Mouse (Mus musculus) heart, adult 9 months (tissue): ENCODE data around the gene Ctso.

Source experiments
- DNase-seq, 2 experiments: peaks; one replicate each; pipeline ENCODE4 v3.0.0; 2022; ENCODE audit warnings: low spot score in 2 of 2

Gene Ctso

DNA sequence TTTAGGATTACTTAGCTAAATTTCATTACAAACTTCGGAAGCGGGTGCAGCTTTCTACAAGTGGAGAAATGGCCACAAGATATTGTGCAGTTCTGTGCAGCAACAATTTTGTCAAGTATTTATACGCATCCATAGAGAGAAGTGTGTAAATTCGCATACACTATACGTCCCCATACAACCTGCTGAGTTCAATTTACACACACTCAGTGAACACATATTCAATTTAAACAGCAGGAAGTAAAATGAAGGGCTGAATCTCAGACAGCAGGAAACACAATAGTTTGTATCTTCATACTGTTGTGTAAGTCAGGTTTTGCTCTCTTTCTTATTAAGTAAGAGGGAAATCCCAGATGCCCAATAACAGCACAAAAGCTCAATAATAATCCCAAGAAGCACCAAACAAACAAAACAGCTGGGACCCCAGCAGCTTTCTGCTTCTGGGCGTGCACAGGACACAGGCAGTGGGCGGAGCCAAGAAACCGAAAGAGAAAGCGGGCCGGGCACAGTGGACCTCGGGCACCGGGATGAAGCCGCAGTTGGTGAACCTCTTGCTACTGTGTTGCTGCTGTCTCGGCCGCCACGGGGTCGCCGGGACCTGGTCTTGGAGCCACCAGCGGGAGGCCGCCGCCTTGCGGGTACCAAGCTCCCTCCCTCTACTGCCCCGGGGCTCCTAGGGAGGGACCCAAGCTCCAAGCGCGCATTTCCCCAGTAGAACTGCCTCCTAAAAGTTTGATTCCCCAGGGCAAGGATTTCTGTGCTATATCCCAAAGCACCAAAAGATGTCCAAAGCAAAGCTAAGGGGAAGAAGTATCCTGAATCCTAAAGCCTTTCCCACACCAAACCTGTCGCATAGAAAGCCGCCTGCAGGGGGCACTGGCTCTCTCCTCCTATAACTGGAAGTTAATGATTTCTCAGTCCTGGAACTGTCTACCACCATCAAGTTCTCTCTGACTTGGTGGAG lies at the start of gene Ctso:
Gene Ctso, plus strand, starts transcription at position 461 of the 961 bp plus-strand sequence.
- peak; percentile 88 to 91 for DNase-seq

DNA sequence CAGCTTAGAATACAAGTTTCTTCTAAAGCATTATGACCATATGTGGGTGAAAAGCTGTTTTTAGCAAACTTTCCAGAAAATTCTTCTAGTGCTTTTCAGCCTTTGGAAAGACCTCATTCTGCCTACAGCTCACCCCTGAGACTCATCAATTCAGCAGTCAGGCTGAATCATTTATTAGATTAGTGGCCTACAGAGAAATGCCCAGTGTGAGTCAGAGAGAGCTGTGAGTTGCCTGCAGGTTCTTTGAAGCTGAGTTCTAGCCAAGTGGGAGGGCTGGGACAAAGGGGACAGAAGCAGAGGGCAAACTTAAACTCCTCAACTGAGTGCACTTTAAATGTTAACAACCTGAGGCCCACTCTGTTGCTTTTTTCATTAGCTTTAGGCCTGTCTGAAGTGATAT lies 48.5 kb upstream of the Ctso start:
- no peak for DNase-seq

DNA sequence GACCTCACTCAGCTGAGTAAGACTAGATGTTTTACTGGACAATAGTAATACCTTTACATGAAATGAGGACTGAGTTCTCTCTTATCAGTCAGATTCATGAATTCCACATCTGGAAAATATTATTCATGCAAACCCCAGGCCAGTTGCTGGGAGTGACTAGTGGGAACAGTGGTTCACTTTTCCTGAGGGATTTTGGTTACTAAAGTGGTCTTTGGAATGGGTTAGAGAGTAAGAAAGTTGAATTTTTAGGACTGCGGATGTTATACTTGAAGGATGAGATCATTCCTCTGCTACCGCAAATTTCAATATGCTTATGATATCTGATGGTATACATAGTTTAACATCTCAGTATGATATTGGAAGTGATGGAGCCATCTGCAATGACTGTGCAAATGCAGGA lies 46.8 kb upstream of the Ctso start:
- DNase-seq, result no peak

DNA sequence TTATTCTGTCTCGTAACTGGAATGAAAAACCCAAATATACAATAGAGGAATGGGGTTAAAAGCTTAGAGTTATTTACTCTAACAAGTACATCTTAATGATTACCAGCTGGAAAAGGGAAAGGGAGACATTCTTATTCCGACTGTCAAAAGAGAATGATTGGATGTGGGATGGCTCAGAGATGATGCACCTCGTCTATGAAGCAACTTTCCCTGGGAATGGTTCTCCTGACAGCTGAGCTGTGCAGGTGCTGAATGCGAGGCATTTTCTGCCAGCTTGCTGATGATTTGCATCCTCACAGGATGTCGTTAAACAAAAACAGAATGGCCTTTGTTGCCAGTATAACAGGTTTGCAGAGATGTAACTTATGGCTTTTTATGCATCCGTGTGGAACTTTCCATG lies 43.3 kb upstream of the Ctso start:
- DNase-seq, result no peak

DNA sequence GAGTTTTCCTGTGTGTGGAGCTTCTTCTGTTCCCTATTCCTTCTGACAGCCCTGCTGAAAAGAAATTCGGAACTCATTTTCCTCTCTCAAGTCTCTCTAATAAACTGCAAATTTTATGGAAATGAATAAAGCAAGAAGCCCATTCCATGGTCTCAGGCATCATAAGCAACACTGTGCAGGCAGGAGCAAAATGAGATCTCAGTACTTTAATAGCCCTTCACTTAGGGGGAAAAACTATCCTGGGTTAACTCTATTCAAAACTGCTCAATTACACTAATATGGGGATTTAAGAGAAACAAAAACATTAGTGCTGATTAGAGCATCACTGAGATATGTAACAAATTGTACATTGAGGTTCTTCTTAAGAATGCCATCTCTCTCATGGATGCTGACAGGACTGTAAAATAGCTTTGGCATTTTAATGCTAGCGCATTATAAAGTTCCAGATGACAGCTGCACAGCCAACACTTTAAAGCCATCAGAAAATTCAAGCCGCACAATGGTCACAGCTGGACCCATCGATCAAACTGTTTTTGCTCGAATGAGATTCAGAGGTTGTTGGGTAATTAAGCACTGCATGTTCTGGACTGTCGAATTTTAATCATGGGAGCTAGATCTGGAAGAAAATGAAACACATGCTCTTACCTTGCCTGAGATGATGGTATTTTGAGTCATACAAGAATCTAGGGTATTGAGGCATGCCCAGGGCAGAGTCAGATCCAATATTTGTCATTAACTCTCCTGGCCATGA lies 21.9 kb upstream of the Ctso start:
- no peak for DNase-seq

DNA sequence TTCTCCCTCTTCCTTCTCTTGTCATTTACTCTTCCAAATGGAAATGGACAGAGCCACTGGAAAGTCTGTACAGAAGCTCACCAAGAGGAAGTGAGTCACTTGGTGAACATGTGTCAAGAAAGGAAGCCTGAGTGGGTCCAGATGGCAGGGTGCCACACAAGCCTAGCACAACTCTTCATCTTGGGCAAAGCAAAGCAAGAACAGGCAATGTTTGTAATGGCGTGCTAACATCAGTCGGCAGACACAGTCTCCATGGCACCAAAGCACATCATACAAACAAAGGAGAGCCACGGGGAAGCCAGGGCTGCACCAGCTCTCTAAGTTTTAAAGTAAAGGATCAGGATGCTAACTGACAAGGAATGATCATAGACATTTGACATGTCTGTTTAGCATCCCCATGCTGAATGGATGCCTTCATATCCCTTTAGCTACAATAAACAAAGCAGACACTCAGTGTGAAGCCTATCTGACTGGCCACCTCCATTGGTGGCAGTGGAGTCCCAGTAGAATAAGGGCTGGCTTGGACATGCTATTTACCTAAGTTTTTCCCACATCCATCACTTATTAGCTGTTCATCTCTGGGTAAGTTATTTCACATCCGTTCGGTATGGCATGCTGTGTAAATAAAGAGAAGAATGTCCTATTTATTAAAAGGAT lies 16.2 kb upstream of the Ctso start:
- DNase-seq, result peak; percentile 31 to 48

DNA sequence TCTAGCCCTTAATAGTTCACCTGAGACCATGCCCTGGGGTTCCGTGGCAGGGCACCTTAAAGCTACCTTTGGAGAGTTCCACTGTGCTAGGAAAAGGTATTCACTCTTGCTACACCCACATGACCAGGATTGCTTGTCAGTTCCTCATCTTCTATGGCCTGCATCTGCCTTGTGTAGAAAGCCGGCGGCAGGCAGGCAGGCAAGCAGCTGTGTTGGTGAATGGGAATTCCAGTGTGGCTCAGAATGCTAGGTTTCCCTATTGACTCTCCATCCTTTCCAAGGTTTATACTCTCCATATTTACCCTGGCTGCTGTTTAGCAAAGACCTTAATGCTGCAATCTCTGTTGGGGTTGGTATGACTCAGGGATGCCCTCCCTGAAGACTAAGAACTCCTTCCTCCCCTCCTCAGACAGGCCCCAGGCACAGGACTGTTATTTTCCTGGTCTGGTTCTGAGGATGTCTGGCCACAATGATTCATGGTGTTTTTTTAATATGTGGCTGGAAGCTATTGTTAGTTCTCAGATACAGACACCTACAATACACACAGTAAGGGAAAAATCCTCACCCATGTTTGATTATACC lies 15.0 kb upstream of the Ctso start:
- DNase-seq, result no peak

DNA sequence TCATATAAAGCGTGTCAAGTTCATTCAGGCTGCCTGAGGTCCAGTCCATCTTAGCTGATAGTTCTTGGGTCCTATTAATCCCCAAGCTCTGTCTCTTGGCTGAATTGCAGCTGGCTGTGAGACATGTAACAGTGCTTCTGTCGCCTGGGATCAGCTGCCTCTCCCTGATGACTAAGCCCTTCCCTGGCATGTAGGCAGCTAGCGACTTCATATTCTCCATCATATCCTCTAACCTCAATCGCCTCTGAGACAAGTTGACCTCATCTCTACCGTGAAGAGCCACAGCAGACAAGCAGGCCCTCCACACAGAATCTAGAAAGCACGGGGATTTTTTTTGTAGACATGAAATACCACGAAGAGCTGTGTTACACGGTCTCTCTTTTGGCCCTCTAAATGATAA lies 14.2 kb upstream of the Ctso start:
- peak; percentile 14 to 17 for DNase-seq

DNA sequence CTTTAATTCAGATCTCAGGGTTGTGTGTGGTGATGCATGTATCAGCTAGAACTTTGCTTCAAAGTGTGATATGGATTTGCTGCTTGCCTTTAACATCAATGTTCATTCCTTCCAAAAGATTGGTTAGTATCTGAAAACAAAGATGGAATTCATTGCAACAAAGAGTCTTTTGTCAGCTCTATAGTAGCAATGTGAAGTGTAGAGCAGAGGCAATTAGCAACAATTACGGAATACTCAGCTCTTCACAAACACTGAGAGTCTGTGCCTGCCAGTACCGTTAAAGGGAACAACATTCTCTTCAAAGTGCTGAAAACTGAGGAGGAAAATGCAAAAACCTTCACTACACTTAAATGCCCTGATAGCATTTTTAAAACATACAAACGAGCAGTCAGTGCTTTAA lies 12.7 kb upstream of the Ctso start:
- no peak for DNase-seq

DNA sequence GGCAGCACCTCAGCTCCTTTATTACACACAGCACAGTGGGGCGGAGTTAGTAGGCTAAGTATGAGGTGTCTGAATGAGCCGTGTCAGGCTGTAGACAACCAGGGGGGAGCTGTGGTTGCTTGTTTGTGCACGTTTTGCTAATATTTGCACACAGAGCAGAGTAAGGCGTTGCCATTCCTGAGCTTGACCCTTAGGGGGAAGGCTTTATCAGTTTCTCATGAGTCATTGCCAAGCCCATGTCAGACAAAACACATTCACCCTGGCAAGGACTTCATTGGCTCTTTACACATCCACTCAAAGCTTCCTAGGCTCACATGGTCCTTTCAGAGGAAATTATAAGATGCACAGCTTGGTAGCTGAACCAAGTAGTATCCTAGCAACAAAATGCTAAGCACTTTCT lies 9.5 kb upstream of the Ctso start:
- DNase-seq, result peak; percentile 10 to 17

DNA sequence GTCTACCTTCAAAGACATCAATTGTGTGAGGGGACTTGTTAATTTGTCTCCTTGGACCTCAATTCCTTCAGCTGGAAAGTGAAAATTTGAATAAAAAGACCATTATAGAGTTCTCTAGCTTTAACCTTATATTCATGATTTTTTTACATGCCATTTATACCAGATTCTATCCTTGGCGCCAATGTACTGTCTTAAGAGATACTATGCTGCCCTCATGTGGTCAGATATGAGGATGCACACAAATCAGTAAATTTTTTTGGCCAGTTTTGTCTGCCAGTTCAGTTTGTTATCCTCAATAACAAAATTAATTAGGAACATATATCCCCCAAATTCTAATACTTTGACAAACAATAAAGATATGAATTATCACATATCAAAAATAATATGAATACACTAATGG lies 7.5 kb upstream of the Ctso start:
- peak in 1 of 2 experiments; percentile 34 for DNase-seq

DNA sequence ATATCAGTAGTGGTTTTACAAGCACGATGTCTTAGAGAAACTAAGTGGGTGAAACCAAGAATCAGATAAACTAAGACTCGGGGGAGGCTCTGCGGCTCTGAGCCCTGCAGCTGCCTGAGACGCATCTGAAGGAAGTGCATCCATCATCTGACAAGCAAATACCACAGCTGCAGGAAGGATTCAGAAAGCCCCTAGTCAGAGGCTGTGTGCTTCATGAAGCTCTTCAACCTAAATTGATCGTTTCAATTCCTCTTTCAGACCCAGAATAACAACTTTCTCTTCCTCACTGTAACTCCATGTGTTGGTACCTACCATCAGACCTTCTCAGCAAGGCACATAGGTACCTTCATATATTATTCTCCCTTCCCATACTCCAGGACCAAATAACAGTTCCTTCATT lies 6.5 kb upstream of the Ctso start:
- DNase-seq, result peak in 1 of 2 experiments; percentile 26

DNA sequence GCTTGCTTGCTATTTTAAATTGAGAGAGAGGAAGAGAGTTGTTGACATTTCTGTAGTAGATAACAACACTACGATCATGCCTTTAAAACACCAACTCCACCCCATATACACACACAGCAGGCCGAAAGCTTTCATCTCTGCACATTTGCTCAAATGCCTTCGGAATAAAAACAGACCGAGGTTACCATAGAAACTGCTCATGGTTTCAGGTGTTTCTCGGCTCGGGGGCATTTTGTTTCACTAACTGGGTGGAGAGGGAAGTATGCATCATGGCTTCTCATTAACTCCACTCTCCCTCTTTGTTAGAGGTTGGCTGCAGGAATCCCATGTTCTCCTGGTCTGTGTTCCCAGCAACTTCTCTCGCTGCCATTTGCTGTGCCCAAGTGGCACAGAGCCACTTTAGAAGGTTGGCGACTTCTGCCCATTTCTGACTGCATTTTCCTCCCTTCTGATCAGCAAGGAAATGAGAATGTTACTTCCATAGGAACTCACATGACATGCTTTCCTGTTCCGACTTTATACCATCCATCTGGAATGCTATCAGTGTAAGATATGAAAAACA lies 5.6 kb upstream of the Ctso start:
- no peak for DNase-seq

DNA sequence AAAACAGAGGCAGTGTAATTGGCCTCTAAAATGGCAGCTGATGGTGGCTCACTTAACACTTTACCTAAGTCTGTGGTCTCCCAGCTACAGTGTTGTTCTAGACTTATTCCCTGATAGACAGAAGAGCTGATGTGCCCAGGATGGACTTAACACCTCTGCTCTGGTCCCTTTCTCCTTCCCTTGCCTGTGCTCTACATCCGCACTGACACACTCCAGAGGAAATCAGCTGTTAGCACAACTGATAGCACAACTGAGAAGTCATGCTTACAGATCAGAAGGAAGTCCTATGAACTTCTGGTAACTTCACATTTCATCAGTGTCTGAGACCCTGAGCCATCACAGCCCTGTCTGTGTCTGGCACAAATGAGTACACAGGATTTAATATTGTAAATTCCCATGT lies 3.3 kb upstream of the Ctso start:
- no peak for DNase-seq

DNA sequence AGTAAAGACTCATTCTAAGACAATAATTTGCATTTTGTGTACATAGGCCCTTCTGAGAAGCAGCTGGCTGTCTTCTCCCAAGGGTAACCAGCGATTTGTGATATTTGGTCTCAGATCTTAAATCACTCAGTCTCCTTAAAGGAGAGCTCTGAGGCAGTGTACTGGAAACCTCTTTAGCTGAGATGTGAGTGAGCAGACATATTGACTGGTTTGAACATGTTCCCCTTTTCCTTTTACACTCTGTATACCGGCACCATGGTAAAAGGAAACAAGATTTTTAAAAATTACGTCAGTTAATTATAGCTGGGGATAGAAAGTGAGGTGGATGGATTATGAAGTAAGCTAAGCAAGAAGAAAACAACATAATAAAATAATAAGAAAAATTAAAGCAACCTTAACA lies 706 bp upstream of the Ctso start:
- DNase-seq, result no peak

DNA sequence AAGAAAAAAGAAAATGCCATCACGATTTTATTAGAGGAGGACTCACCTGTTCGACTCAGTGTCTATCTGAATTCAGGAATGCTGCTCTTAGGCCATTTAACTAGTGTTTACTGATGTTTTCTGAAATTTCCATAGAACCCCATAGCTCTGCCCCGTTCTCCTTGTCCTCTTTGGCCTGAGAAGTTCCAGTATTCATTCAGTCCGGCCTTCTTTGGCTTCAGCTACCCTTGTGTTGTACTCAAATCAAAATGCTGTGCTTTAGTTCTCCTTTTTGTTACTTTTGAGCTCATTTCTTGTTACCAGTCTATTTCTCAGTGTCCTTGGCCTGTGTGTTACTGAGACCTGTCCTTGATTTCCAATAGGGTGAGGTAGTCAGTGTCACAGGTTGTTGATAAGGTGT lies 947 bp downstream of the Ctso start:
- DNase-seq, result no peak

DNA sequence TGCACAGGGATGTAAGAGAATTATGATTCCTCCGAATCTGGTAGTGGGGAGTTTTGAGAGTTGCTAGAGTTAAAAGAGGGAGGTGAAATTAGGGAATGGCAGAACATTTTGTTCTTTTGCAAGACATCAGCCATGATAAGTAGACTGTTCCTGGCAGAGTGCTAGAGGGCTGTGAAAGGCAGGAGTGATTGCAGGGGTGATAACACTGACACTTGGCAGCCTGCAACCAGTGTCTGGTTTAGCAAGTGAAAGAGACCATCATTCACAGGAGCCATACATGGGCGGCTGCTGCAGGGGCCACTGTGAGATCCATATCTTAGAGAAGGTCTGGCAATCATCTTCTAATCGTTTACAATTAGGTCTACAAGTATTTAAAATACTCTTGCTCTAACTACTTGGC lies 6.5 kb downstream of the Ctso start:
- peak in 1 of 2 experiments; percentile 10 for DNase-seq

DNA sequence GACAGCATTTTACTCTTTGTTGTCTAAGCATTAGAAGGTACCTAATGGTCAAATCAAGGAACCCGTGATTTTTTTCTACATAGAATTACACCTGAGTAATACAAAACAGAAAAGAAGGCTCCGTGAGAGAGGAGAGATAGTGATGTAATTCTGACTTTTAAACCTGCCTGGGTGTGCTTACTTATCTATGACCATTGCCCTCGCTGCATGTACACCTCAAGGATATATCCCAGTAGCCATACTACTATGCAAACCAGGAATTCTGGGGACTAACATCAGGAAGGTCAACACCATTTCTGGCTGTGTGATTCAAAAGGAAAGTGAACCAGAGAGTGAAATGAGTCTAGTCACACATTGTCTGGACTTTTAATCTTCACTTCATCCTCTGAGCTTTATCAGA lies 9.9 kb downstream of the Ctso start:
- DNase-seq, result no peak

DNA sequence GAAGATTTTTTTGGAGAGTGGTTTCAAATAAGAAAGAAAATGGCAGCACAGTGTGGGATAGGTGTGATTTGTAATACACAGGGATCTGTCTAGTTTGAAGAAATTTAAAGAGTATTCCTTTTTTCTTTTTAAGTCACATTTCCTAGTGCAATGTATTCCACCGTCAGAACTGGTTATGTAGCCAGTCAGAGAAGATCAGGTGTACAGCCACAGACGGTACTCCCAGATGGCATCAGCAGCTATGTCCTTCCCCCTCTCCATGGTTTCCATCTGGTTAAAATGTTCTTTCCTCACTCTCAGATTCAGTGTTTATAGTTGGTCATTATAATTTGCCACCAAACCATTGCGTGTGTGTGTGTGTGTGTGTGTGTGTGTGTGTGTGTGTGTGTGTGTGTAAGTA lies 10.7 kb downstream of the Ctso start:
- no peak for DNase-seq

DNA sequence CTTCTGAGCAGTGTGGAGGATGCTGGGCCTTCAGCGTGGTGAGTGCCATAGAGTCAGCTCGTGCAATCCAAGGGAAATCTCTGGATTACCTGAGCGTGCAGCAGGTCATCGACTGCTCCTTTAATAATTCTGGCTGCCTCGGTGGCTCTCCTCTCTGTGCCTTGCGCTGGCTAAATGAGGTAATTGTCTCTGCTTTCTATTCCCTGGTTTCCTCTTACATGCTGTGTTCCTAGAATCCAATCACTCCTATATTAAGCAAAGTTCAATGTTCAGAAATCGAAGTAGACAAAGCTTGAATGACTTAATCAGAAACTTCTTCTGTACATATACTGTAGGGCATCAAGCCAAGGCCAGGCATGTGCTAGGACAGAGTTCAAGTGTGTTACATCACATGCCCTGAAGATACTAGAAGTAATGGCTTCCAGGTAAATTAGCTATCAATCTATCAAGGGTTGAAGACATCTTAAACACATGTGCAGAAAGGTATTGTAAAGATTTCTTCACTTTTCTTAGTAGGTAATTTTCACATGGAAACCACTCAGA lies 12.5 kb downstream of the Ctso start:
- DNase-seq, result no peak

DNA sequence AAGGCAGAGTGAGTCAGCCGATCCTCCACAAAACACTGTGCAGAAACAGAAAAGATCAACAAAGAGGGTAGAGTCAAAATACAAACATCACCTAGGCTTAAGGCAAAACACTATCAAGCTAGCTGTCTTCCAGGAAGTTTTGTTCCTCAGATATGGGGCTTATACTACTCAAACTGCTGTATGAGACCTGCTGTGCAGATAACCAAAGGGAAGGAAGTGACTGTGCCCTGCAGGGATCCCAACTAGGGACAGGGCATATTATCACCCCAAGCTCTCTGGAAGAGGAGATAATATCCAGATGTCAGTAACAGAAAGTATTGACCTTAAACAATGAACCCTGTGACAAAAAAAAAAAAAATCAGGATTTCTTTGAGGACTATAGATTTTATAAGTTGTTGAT lies 16.6 kb downstream of the Ctso start:
- DNase-seq, result no peak
